Mouse (Mus musculus) kidney, adult 2 months (tissue): ENCODE data around the gene Gsg1l.

ENCODE experiments used
- CTCF ChIP-seq: fragments of 200-500 bp; conservative IDR thresholded peaks from 2 replicates; pipeline ENCODE4 v1.5.1; 2011; ENCODE audit warnings: low read depth, mild to moderate bottlenecking, control low read depth, low read length, moderate library complexity, mixed read lengths; ENCODE audit not compliant: insufficient read depth, insufficient read length
- POLR2A ChIP-seq: fragments of 200-500 bp; IDR thresholded peaks from one replicate; pipeline ENCODE4 v1.6.1; 2011; ENCODE audit warnings: low read depth, low read length, control low read depth

- TF ChIP-seq CTCF, result no peak
- no peak for TF ChIP-seq POLR2A
Observed at GRCm38 (mm10) chr7:126119819-126120218, 37.6 kb upstream of the Gsg1l start.
